Mouse (Mus musculus) heart, embryonic 15.5 days (tissue): Measurements from ENCODE around the gene Adgra3. TPM values are rescaled to one million over a fixed set of nuclear protein-coding genes. Genes with fewer than 3 reads are reported as not detected.
A peak's percentile ranks its signal among the peaks of the same experiment; 100 is the strongest.

Experiments
- ATAC-seq: fragments of 200-750 bp; cut with Nextera tagmentation; replicated peaks from 2 replicates; pipeline ENCODE4 v1.8.0; 2017; ENCODE audit warnings: low read depth, moderate TSS enrichment; ENCODE audit not compliant: insufficient number of reproducible peaks, insufficient read depth, low FRiP score
- H3K27ac ChIP-seq: fragments of 300-500 bp; sonication (generic); 2 replicates; pipeline ENCODE4 v1.5.1; 2015; ENCODE audit warnings: mild to moderate bottlenecking, inconsistent platforms
- H3K27me3 ChIP-seq: fragments of 300-500 bp; sonication (generic); 2 replicates; pipeline ENCODE4 v1.6.1; 2015; ENCODE audit warnings: inconsistent platforms
- H3K36me3 ChIP-seq: fragments of 300-500 bp; sonication (generic); 2 replicates; pipeline ENCODE4 v1.6.1; 2015; ENCODE audit warnings: mild to moderate bottlenecking, inconsistent platforms
- H3K4me1 ChIP-seq: fragments of 300-500 bp; sonication (generic); replicated peaks from 2 replicates; pipeline ENCODE4 v1.6.1; 2015; ENCODE audit warnings: inconsistent platforms
- H3K4me2 ChIP-seq: fragments of 300-500 bp; sonication (generic); 2 replicates; pipeline ENCODE4 v1.6.1; 2015; ENCODE audit warnings: inconsistent platforms, mild to moderate bottlenecking, moderate library complexity
- H3K4me3 ChIP-seq: fragments of 300-500 bp; sonication (generic); 2 replicates; pipeline ENCODE4 v1.5.1; 2015; ENCODE audit warnings: mild to moderate bottlenecking, inconsistent platforms
- H3K9ac ChIP-seq: fragments of 300-500 bp; sonication (generic); 2 replicates; pipeline ENCODE4 v1.6.1; 2015; ENCODE audit warnings: mild to moderate bottlenecking, inconsistent platforms
- H3K9me3 ChIP-seq: fragments of 300-500 bp; sonication (generic); replicated peaks from 2 replicates; pipeline ENCODE4 v1.6.1; 2016; ENCODE audit warnings: inconsistent platforms
- WGBS: fragments of 180-500 bp; shearing (Covaris S2); methylation state at CpG from one replicate; pipeline ENCODE4 v1.1.7; 2015; ENCODE audit warnings: mixed read lengths; 5-methylcytosine and 5-hydroxymethylcytosine counted together
- polyA plus RNA-seq: library from polyadenylated mRNA; unstranded; fragments of >200 nt; fragmentation: Nextera tagmentation; extraction: Ambion mirVana; gene quantifications from 2 replicates; pipeline ENCODE4 v1.2.1, GENCODE M21; 2015

Adgra3 gene
- polyA plus RNA-seq, 1 experiment from 2014 or later, result 11.1 TPM

GRCm38 (mm10) chr5:50031288-50031687 lies 27.5 kb downstream of the Adgra3 start:
- peaks cover 40% of the 10 kb centered on the region for H3K4me1 ChIP-seq
- no peak overlapping the region for H3K27ac ChIP-seq
- ATAC-seq, result no peak
- no peaks in the 10 kb centered on the region for H3K27me3 ChIP-seq
- H3K4me3 ChIP-seq, result no peak overlapping the region
- H3K36me3 ChIP-seq, result no peaks in the 10 kb centered on the region
- no peak overlapping the region for H3K4me2 ChIP-seq
- no peak overlapping the region for H3K9ac ChIP-seq
- WGBS, result 89% methylated on average over 6 of the region's 6 CpGs
- H3K9me3 ChIP-seq, result no peaks in the 10 kb centered on the region

- Histone ChIP-seq H3K4me2 (no peak overlapping the region), H3K4me3 (no peak overlapping the region), H3K27ac (no peak overlapping the region), H3K36me3 (no peaks in the 10 kb centered on the region), H3K9me3 (no peaks in the 10 kb centered on the region), H3K27me3 (no peaks in the 10 kb centered on the region), H3K9ac (no peak overlapping the region), H3K4me1 (peaks cover 40% of the 10 kb centered on the region)
- 88% methylated on average over 6 of the region's 6 CpGs for WGBS
- ATAC-seq, result no peak
These were observed 29.1 kb downstream of the Adgra3 start for GRCm38 (mm10) chr5:50029662-50030061.

GRCm38 (mm10) chr5:50027561-50027960 lies 31.2 kb downstream of the Adgra3 start:
- 46% methylated on average over 5 of the region's 5 CpGs for WGBS
- Histone ChIP-seq H3K36me3 (no peaks in the 10 kb centered on the region), H3K27ac (peak overlapping the region; percentile 48), H3K4me2 (no peak overlapping the region), H3K27me3 (no peaks in the 10 kb centered on the region), H3K4me1 (peaks cover 28% of the 10 kb centered on the region), H3K9ac (no peak overlapping the region), H3K4me3 (no peak overlapping the region), H3K9me3 (no peaks in the 10 kb centered on the region)
- ATAC-seq, result no peak

GRCm38 (mm10) chr5:50027001-50027400 lies 31.8 kb downstream of the Adgra3 start:
- no peaks in the 10 kb centered on the region for H3K27me3 ChIP-seq
- no peak overlapping the region for H3K9ac ChIP-seq
- H3K9me3 ChIP-seq, result no peaks in the 10 kb centered on the region
- H3K4me2 ChIP-seq, result no peak overlapping the region
- H3K36me3 ChIP-seq, result no peaks in the 10 kb centered on the region
- ATAC-seq, result peak; percentile 71
- WGBS, result 40% methylated on average over 7 of the region's 7 CpGs
- H3K27ac ChIP-seq, result peak overlapping the region; percentile 48
- H3K4me3 ChIP-seq, result no peak overlapping the region
- peaks cover 27% of the 10 kb centered on the region for H3K4me1 ChIP-seq

- no peak overlapping the region for H3K4me2 ChIP-seq
- H3K36me3 ChIP-seq, result no peaks in the 10 kb centered on the region
- H3K9me3 ChIP-seq, result no peaks in the 10 kb centered on the region
- no peak overlapping the region for H3K9ac ChIP-seq
- no peak for ATAC-seq
- H3K4me3 ChIP-seq, result no peak overlapping the region
- peaks cover 27% of the 10 kb centered on the region for H3K4me1 ChIP-seq
- no peak overlapping the region for H3K27ac ChIP-seq
- H3K27me3 ChIP-seq, result no peaks in the 10 kb centered on the region
- 68% methylated on average over 3 of the region's 3 CpGs for WGBS
These were observed 32.7 kb downstream of the Adgra3 start for GRCm38 (mm10) chr5:50026148-50026547.

GRCm38 (mm10) chr5:50024097-50024496 lies 34.7 kb downstream of the Adgra3 start:
- no peak overlapping the region for H3K9ac ChIP-seq
- 66% methylated on average over 6 of the region's 6 CpGs for whole genome bisulfite sequencing
- no peak for ATAC-seq
- H3K4me3 ChIP-seq, result no peak overlapping the region
- H3K27ac ChIP-seq, result no peak overlapping the region
- no peaks in the 10 kb centered on the region for H3K9me3 ChIP-seq
- H3K4me2 ChIP-seq, result no peak overlapping the region
- H3K27me3 ChIP-seq, result no peaks in the 10 kb centered on the region
- H3K36me3 ChIP-seq, result no peaks in the 10 kb centered on the region; the same call in 1 of the 2 replicates
- H3K4me1 ChIP-seq, result peaks cover 27% of the 10 kb centered on the region

GRCm38 (mm10) chr5:50015987-50016587 lies 42.7 kb downstream of the Adgra3 start:
- Histone ChIP-seq H3K9ac (no peak overlapping the region), H3K9me3 (no peaks in the 10 kb centered on the region), H3K36me3 (no peaks in the 10 kb centered on the region; the same call in 1 of the 2 replicates), H3K4me1 (no peaks in the 10 kb centered on the region), H3K4me3 (no peak overlapping the region), H3K4me2 (no peak overlapping the region), H3K27ac (no peak overlapping the region), H3K27me3 (no peaks in the 10 kb centered on the region)
- 82% methylated on average over 5 of the region's 5 CpGs for WGBS
- no peak for ATAC-seq

- 80% methylated on average over 5 of the region's 5 CpGs for WGBS
- Histone ChIP-seq H3K27me3 (no peaks in the 10 kb centered on the region), H3K4me3 (no peak overlapping the region), H3K36me3 (no peaks in the 10 kb centered on the region; the same call in 1 of the 2 replicates), H3K9ac (no peak overlapping the region), H3K9me3 (no peaks in the 10 kb centered on the region), H3K4me1 (no peaks in the 10 kb centered on the region), H3K27ac (no peak overlapping the region), H3K4me2 (no peak overlapping the region)
- ATAC-seq, result no peak
These were observed 43.6 kb downstream of the Adgra3 start for GRCm38 (mm10) chr5:50015147-50015697.

GRCm38 (mm10) chr5:50014658-50015057 lies 44.1 kb downstream of the Adgra3 start:
- no peaks in the 10 kb centered on the region; the same call in 1 of the 2 replicates for H3K36me3 ChIP-seq
- H3K27ac ChIP-seq, result no peak overlapping the region
- no peaks in the 10 kb centered on the region for H3K4me1 ChIP-seq
- H3K27me3 ChIP-seq, result no peaks in the 10 kb centered on the region
- no peak overlapping the region for H3K4me3 ChIP-seq
- H3K9me3 ChIP-seq, result no peaks in the 10 kb centered on the region
- no peak overlapping the region for H3K4me2 ChIP-seq
- H3K9ac ChIP-seq, result no peak overlapping the region
- WGBS, result 79% methylated on average over 7 of the region's 7 CpGs
- no peak for ATAC-seq

GRCm38 (mm10) chr5:50013965-50014364 lies 44.8 kb downstream of the Adgra3 start:
- 78% methylated on average over 4 of the region's 4 CpGs for WGBS

GRCm38 (mm10) chr5:50008841-50009240 lies 50.0 kb downstream of the Adgra3 start:
- Histone ChIP-seq H3K4me1 (peaks cover 6% of the 10 kb centered on the region), H3K9ac (no peak overlapping the region), H3K27me3 (no peaks in the 10 kb centered on the region), H3K9me3 (no peaks in the 10 kb centered on the region), H3K4me3 (no peak overlapping the region), H3K27ac (no peak overlapping the region), H3K4me2 (no peak overlapping the region), H3K36me3 (no peaks in the 10 kb centered on the region)
- 64% methylated on average over 4 of the region's 4 CpGs for WGBS
- ATAC-seq, result no peak

More at GRCm38 (mm10) chr5:50013965-50014364, 44.8 kb downstream of the Adgra3 start:
- no peak overlapping the region for H3K4me2 ChIP-seq
- no peak overlapping the region for H3K27ac ChIP-seq
- H3K27me3 ChIP-seq, result no peaks in the 10 kb centered on the region
- no peaks in the 10 kb centered on the region for H3K4me1 ChIP-seq
- no peak for ATAC-seq
- H3K9ac ChIP-seq, result no peak overlapping the region
- no peaks in the 10 kb centered on the region; the same call in 1 of the 2 replicates for H3K36me3 ChIP-seq
- no peaks in the 10 kb centered on the region for H3K9me3 ChIP-seq
- no peak overlapping the region for H3K4me3 ChIP-seq
